Mouse (Mus musculus): Measurements from ENCODE around the gene Itprid2. TPM values are rescaled to one million over a fixed set of nuclear protein-coding genes. Genes with fewer than 3 reads are reported as not detected.

Gene Itprid2
- polyA plus RNA-seq (2017; shearing (Covaris generic)), result 1 to 10 TPM; 6.0 to 6.5 TPM

DNA sequence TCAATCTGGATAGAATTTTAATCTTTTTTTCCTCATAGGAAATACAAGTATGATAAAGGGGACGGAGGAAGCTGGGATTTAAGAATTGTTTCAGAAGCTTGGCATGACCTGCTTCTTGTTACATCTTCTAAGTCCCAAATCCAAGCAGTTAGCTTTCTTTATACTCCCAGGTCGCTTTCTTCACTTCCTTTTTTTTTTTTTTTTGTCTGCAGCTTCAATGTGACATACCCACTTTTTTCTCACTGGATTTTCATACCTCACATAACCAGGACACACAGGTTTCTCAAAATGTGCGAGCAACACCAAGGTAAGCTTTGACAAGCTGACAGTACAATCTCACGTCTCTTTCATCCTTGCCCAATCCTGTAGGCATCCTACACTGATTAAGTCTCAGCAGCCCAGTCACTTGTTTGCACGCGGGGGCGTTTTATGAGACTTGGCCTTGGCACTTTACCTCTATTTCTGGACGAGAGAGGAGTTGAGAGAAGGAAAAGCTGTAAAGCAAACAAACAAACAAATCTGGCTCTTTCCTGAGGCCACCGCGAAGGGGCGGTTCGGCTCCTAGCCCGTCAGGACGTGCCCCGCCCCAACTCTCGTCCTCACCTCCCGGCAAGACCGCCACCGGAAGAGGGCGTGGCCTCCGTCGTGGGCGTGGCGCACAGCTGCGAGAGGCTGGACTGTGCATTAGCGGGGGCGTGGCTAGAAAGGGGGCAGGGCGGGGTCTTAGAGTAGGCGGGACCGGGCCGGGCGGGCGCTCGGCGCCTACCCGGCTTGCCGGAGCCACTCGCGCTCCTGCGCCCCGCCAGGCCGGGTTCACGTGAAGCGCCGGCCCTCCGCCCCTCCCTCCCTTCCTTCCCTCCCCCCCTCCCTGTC, at the start of gene Itprid2:
Gene Itprid2 (plus strand): TSS at position 825 of the 873 bp plus-strand sequence.

DNA sequence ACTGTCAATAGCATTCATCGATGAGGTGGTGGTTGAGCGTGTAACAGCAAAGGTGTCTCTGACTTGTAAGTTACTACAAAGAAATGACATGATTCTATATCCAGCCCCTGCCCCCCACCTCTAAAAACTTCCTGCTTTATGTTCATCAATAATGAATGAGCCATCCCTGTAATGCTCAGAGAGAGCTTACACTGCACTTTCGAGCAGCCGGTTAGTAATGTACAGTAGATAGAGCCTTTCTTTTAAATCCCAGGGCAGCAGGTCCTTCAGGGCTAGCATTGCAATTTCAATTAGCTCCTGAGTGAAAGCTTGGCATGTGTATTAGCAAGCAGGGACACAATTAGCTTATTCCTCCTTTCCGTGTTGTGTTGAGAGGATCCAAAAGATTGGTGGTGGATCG, 72.4 kb downstream of the Itprid2 start, which contains the start of gene Ppp1r1c:
Gene Ppp1r1c (plus strand): TSS at position 206 of the 400 bp plus-strand sequence.

Other genes starting within 250 kb of the Itprid2 start
- not detected for gene Neurod1, start 178.6 kb upstream of the Itprid2 start, polyA plus RNA-seq (2017; shearing (Covaris generic))
- 1 to 10 TPM; 3.4 to 9.7 TPM for gene Cerkl, start 178.6 kb upstream of the Itprid2 start, polyA plus RNA-seq (2017; shearing (Covaris generic))
- gene Ppp1r1c, start 72.4 kb downstream of the Itprid2 start, polyA plus RNA-seq (2017; shearing (Covaris generic)), result under 1 TPM in 1 of 2 experiments, not detected in 1; 0.11 TPM

All from activated CD4-positive, CD25-positive, alpha-beta regulatory T cell (primary cell).